ENCODE assay signal across 24 mouse cellular contexts in genomic region chr2:146491830-146492610, GRCm38 (mm10). TPM values are rescaled to one million over a fixed set of nuclear protein-coding genes. Genes with fewer than 3 reads are reported as not detected.
DNase-seq lines count a peak whose midpoint lies in the region; ATAC-seq and TF ChIP-seq lines count a peak whose summit lies in the region.
"Had no signal": no experiment of that assay in that cellular context is flagged by ENCODE, and none has a peak within 500 bp of the region (broad histone marks: within the 10 kb centered on the region; RNA-seq: fewer than 3 reads in every experiment).

No protein-coding gene starts in this region.

- DNase-seq in testis, postnatal 10 days (ENCODE audit: low spot score): no peak
- no peak for DNase-seq in stomach, postnatal 0 days (ENCODE audit: low spot score)
- DNase-seq in cerebellum, postnatal 25 days: no peak
- DNase-seq in hindbrain, postnatal 0 days (ENCODE audit: low spot score): no peak
- DNase-seq in heart, postnatal 4 days: no peak
- DNase-seq: adrenal gland, postnatal 25 days; cerebellum, adult 11 months; cerebellum, adult 8-10 months; cerebellum, postnatal 14 days; embryo, embryonic 11 days; gastrocnemius, adult 2 months; gastrocnemius, postnatal 25 days; heart, adult 18-20 months; heart, postnatal 10 days had no signal

- WGBS in liver, embryonic 15.5 days (ENCODE audit: insufficient replicate concordance): 52% methylated on average over 5 of the region's 5 CpGs
- 93% methylated on average over 5 of the region's 5 CpGs for WGBS in stomach, postnatal 0 days
- 97% methylated on average over 5 of the region's 5 CpGs for WGBS in hindbrain, postnatal 0 days

- TF ChIP-seq CTCF in testis, adult 2 months (IDR thresholded peaks at IDR 0.05; ENCODE audit: control insufficient read depth, insufficient read depth, insufficient replicate concordance, low read depth, low read length): no peak
- no peak for TF ChIP-seq CTCF in stomach, postnatal 0 days (IDR thresholded peaks at IDR 0.05; ENCODE audit: low read depth)
- TF ChIP-seq CTCF in hindbrain, postnatal 0 days (IDR thresholded peaks at IDR 0.05; ENCODE audit: low read depth): no peak

- H3K4me1 ChIP-seq in testis, adult 2 months (ENCODE audit: control insufficient read depth, insufficient read depth, low read length): no peaks in the 10 kb centered on the region
- H3K4me1 ChIP-seq in brown adipose tissue, adult 24 weeks (ENCODE audit: control insufficient read depth, insufficient read depth, insufficient read length, low read length): peaks cover 11% of the 10 kb centered on the region
- H3K4me1 ChIP-seq in liver, embryonic 15.5 days (replicated peaks): peaks cover 14% of the 10 kb centered on the region
- no peaks in the 10 kb centered on the region for H3K4me1 ChIP-seq in stomach, postnatal 0 days (replicated peaks; ENCODE audit: control insufficient read depth, insufficient read depth)
- H3K4me1 ChIP-seq in hindbrain, postnatal 0 days (ENCODE audit: insufficient read depth, low read length): no peaks in the 10 kb centered on the region
- H3K4me1 ChIP-seq: embryonic facial prominence, embryonic 15.5 days; heart, embryonic 10.5 days; hindbrain, embryonic 10.5 days had no signal

- no peaks in the 10 kb centered on the region for H3K9me3 ChIP-seq in liver, embryonic 15.5 days (replicated peaks)
- H3K9me3 ChIP-seq in stomach, postnatal 0 days (ENCODE audit: control insufficient read depth, low read length): no peaks in the 10 kb centered on the region
- H3K9me3 ChIP-seq in hindbrain, postnatal 0 days (ENCODE audit: low read length): no peaks in the 10 kb centered on the region
- H3K9me3 ChIP-seq: embryonic facial prominence, embryonic 15.5 days; forebrain, embryonic 10.5 days; heart, embryonic 10.5 days; hindbrain, embryonic 10.5 days had no signal

- H3K9ac ChIP-seq in liver, embryonic 15.5 days: no peak overlapping the region
- H3K9ac ChIP-seq in stomach, postnatal 0 days (ENCODE audit: low read length): no peak overlapping the region
- no peak overlapping the region for H3K9ac ChIP-seq in hindbrain, postnatal 0 days (replicated peaks; ENCODE audit: low read length)
- H3K9ac ChIP-seq: embryonic facial prominence, embryonic 15.5 days; hindbrain, embryonic 14.5 days had no signal

- H3K27ac ChIP-seq in testis, adult 2 months (ENCODE audit: control insufficient read depth, insufficient read depth, low read depth, low read length): no peak overlapping the region
- peak overlapping the region; percentile 42; the same call in 1 of the 2 replicates for H3K27ac ChIP-seq in brown adipose tissue, adult 24 weeks (replicated peaks; ENCODE audit: low read depth, low read length)
- no peak overlapping the region for H3K27ac ChIP-seq in liver, embryonic 15.5 days (replicated peaks)
- no peak overlapping the region for H3K27ac ChIP-seq in stomach, postnatal 0 days (replicated peaks)
- no peak overlapping the region for H3K27ac ChIP-seq in hindbrain, postnatal 0 days
- H3K27ac ChIP-seq: embryonic facial prominence, embryonic 15.5 days; forebrain, embryonic 10.5 days; gastrocnemius, adult 2 months; heart, embryonic 10.5 days; hindbrain, embryonic 10.5 days; hindbrain, embryonic 14.5 days had no signal

- no peaks in the 10 kb centered on the region for H3K36me3 ChIP-seq in testis, adult 2 months (ENCODE audit: control insufficient read depth, insufficient read depth, low read length)
- no peaks in the 10 kb centered on the region for H3K36me3 ChIP-seq in liver, embryonic 15.5 days (replicated peaks)
- H3K36me3 ChIP-seq in stomach, postnatal 0 days (ENCODE audit: control insufficient read depth, insufficient read depth, low read length): no peaks in the 10 kb centered on the region
- H3K36me3 ChIP-seq in hindbrain, postnatal 0 days (ENCODE audit: insufficient read depth, low read length): no peaks in the 10 kb centered on the region
- H3K36me3 ChIP-seq: embryonic facial prominence, embryonic 15.5 days; hindbrain, embryonic 10.5 days had no signal

- peak; percentile 42 for ATAC-seq in liver, embryonic 15.5 days (ENCODE audit: insufficient read depth)
- ATAC-seq in stomach, postnatal 0 days (ENCODE audit: low FRiP score, low TSS enrichment): 0 out of 2 replicates have a peak, but pooled peaks have one; percentile 11
- no peak for ATAC-seq in hindbrain, postnatal 0 days
- ATAC-seq: forebrain, embryonic 14.5 days had no signal

- no peak overlapping the region for H3K4me2 ChIP-seq in liver, embryonic 15.5 days
- no peak overlapping the region for H3K4me2 ChIP-seq in stomach, postnatal 0 days (replicated peaks; ENCODE audit: low read depth)
- no peak overlapping the region for H3K4me2 ChIP-seq in hindbrain, postnatal 0 days (ENCODE audit: low read depth, low read length)
- H3K4me2 ChIP-seq: embryonic facial prominence, embryonic 15.5 days; hindbrain, embryonic 14.5 days had no signal

- peak overlapping the region; percentile 27; the same call in 1 of the 2 replicates for H3K4me3 ChIP-seq in testis, adult 2 months (ENCODE audit: control insufficient read depth, low read depth, low read length)
- H3K4me3 ChIP-seq in brown adipose tissue, adult 24 weeks (ENCODE audit: insufficient read depth, low read depth, low read length): no peak overlapping the region
- H3K4me3 ChIP-seq in liver, embryonic 15.5 days (replicated peaks): no peak overlapping the region
- H3K4me3 ChIP-seq in stomach, postnatal 0 days (ENCODE audit: low read depth, low read length): no peak overlapping the region
- H3K4me3 ChIP-seq in hindbrain, postnatal 0 days (ENCODE audit: low read length): no peak overlapping the region
- H3K4me3 ChIP-seq: embryonic facial prominence, embryonic 15.5 days; erythroblast, embryonic 14.5 days; forebrain, embryonic 10.5 days; gastrocnemius, adult 2 months; heart, embryonic 10.5 days; hindbrain, embryonic 10.5 days had no signal

- TF ChIP-seq EP300 in stomach, postnatal 0 days (optimal IDR thresholded peaks at IDR 0.05): no peak

- no peaks in the 10 kb centered on the region for H3K27me3 ChIP-seq in testis, adult 2 months (ENCODE audit: control insufficient read depth, insufficient read depth, low read length)
- H3K27me3 ChIP-seq in liver, embryonic 15.5 days: no peaks in the 10 kb centered on the region
- H3K27me3 ChIP-seq in stomach, postnatal 0 days (ENCODE audit: control insufficient read depth, insufficient read depth, low read length): no peaks in the 10 kb centered on the region
- H3K27me3 ChIP-seq in hindbrain, postnatal 0 days (ENCODE audit: insufficient read depth, low read length): no peaks in the 10 kb centered on the region
- H3K27me3 ChIP-seq: embryonic facial prominence, embryonic 15.5 days had no signal

- TF ChIP-seq POLR2A in testis, adult 2 months (IDR thresholded peaks at IDR 0.05; ENCODE audit: control insufficient read depth, low read depth, low read length): no peak

RNA-seq across cellular contexts. Expression of gene Ralgapa2, which starts 20.1 kb away (rescaled TPM):
- 8.8 and 10.3 TPM in 2 replicates for polyA plus RNA-seq in testis, adult 2 months (2012; rRNA removed)
- 37.1 and 40.7 TPM in 2 replicates for polyA plus RNA-seq in brown adipose tissue, adult 24 weeks (2012; ENCODE audit: insufficient read depth, insufficient read length, missing spikeins)
- 3.5 and 6.6 TPM in 2 replicates for polyA plus RNA-seq in liver, embryonic 15.5 days (2015; fragmentation: Nextera tagmentation; extraction: Ambion mirVana)
- 3.1 and 3.3 TPM in 2 replicates for polyA plus RNA-seq in stomach, postnatal 0 days (2015; fragmentation: Nextera tagmentation; extraction: Ambion mirVana)
- 16.2 and 29.0 TPM in 2 replicates for total RNA-seq in hindbrain, postnatal 0 days (2014; rRNA removed)
- 9.5 and 9.9 TPM in 2 replicates for polyA plus RNA-seq in hindbrain, postnatal 0 days (2015; fragmentation: Nextera tagmentation; extraction: Ambion mirVana)
- 10 to 100 TPM; 33.1 to 35.7 TPM for total RNA-seq in heart, postnatal 4 days (2021)
